Mouse (Mus musculus) spleen, postnatal 4 days (tissue): Measurements from ENCODE around the gene Sspn.

Source experiments
- DNase-seq, 2 experiments: peaks; one replicate each; pipeline ENCODE4 v3.0.0; 2022; ENCODE audit warnings: low spot score in 2 of 2

Gene Sspn

DNA sequence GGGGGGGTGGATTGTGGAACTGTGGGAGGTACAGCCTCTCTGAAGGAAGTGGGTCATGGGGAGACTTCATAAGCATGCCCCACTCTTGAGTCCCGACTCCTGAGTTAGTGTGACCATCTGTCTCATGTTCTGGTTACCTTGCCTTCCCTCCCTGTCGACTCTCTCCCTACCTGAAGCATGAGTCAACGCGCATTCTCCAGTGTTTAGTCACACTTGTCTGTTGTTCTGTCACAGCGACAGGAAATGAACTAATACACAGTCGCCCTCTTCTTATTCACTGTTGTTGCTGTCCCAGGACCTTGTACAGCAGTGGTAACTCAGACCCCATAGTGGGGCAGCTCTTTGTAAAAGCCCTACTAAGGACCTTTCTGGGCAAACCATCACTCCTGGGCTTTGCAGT, 41.4 kb downstream of the Sspn start:
- no peak for DNase-seq

DNA sequence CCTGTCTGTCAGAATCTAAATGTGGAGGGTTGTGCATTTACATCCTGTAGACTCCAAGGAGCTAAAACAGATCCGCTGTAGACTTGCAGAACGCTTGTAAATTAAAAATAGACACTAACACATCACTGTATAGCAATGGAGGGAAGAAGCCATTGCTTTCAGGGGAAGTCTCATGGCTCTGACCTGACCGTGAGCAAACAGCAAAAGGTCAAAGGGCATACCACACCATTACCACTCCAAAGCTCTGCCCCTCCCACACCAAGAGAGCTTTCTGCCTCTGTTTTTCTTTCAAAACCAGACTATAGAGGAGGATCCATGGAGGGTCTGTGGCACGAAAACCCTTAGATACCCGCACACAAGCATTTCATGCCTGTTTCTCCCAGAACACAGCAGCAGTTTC, 41.9 kb downstream of the Sspn start:
- DNase-seq = no peak

DNA sequence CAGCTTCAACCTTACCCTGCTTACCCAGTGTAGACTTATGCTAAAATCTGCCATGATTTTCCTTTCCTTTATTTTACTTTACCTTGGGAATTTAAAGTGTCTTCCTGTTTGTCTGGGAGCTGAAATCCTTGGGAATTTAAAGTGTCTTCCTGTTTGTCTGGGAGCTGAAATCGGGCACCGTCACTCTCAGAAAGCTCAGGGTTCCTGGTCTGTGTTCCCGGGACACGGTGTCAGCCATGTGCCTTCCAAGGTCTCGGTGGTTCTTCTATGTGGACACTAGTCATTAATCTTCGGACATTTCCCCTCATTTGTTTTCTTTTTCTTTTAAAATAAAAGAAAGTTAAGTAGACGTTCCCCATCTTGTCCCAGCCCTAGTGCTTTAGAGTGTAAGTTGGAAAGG, 43.3 kb downstream of the Sspn start:
- no peak for DNase-seq

DNA sequence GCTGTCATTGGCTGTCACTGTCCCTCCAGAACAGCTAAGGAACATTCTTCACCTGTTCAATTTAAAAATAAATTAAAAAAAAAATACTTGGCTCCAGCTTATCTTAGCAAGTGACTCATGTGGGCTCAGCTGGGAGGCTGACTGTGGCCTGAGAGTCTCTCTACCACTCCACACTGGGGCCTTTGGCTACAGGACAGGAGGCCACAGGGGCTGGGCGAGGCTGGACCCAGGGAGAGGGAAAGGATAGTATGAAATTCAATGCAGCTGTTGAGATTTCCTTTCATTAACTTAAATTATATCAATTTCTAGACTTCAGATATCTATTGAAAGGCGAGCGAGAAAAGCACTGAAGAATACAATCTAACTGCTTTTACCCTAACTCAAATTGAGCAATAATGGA, 45.9 kb downstream of the Sspn start:
- no peak for DNase-seq

DNA sequence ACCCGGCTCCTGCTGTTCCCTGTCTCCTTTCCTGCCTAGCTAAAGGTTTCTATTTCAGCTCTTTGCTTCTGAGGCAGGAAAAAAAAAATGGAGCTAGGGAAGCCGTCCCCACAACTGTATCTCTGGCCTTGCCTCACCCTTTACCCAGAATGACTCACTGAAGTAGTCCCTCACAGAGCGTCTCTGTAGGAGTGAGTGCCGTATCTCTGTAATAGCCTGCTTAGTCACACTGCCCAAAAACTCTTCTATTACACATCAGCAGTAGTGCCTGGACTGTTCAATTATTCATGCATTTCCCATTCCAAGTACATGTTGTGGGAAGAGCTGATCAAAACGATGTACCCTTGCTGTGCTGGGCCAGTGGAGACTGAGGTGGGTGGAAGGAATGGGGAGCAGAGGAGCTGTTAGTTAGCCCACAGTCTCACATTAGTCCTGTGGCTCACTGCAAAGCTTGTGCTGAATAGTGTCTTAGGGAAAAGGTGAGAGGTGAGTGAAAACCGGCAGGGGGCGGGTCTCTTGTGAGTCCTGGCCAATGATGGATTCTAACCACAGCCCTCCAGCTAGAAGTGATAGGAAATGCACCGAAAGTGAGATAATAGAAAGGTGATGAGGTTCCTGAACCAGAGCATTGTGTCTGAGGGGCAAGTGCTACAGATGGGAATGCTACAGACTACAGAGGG, 46.5 kb downstream of the Sspn start:
- DNase-seq = no peak

DNA sequence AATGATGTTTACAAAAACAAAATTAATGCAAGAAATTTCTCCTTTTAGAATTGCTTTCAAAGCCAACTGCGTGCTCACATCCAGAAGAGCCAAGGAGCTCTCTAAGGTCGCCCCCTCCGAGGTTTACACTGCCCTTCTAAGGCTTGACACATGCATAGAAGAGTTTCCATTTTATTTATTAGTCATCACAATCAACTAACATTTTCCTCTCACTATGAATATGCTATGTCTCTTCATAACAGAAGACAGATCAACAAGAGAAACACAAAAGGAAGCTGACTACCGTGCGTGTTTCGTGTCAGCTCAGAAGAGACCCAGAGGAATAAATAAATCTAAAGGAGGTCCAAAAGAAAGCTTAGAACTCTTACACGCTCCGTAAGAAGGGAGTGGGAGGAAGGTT, 49.6 kb downstream of the Sspn start:
- no peak for DNase-seq

DNA sequence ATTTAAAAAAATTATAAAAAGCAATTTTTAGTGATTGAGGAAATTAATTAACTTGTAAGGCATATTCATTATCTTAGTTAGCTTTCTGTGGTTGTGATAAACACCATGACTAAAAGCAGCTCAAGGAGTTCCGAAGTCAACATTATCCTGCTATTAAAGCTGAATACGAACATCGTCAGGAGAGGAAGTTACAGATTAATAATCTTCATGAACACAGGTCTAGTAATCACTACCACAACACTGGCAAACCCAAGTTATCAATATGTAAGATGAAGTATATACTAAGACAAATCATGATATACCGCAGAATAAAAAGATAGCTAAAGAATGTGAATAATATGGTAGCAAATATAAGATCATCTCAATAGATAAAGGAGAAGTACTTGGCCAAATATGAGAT, 50.9 kb downstream of the Sspn start:
- DNase-seq = no peak

DNA sequence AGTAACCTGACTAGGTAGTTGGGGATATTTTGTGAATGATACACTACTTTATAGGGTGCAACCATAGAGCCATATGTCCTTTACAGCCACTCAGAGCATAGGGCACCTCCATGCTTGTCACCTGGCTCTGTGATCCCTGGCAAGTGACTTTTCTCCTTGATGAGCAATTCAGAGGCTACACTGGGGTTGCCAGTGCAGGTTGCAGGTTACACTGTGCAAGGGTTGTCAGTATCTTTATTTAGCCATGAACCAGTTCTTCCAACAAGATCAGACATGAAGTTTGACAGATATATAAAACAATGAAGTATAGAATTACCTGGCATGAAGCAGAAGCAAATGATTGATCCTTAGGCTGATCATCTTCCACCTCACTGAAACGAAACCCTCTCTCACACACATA, 59.1 kb downstream of the Sspn start:
- no peak for DNase-seq

DNA sequence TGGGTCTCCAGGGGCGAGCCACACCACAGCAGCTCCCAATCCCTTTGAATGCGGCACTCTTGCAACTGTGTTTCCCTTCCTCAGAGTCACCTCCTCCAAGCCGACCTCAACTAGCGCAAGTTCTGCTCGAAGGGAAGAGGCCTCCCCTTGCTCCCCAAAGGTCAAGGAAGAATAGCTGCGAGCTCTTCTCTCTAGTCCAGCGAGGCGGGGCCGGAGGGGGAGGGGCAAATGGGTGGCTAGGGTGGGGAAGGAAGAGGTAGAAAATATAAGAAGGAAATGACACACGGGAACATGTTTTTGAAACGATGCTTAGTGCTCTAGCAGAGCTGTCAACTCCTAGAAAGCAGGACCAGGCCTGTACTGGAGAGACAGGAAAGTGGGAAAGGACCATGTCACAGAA, 61.1 kb downstream of the Sspn start:
- DNase-seq = no peak

DNA sequence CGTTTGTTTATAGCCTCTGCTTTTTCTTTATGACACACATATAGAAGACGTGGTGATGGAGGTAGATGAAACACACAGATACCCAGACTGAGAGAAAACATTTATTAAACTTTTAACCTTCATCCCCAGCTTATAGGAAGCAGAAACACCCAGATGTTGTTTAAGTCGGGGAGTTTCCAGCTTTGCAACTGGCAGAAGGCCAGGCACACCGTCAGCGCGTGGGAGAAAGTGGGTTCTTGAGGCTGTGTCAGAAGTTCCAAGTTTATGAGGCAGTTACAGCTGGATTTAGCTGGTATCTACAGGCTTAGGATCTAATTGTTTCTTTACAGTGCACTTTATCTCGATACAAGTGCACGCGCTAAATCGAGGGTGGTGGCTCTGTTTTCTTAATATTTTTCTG, 61.5 kb downstream of the Sspn start:
- DNase-seq = no peak

DNA sequence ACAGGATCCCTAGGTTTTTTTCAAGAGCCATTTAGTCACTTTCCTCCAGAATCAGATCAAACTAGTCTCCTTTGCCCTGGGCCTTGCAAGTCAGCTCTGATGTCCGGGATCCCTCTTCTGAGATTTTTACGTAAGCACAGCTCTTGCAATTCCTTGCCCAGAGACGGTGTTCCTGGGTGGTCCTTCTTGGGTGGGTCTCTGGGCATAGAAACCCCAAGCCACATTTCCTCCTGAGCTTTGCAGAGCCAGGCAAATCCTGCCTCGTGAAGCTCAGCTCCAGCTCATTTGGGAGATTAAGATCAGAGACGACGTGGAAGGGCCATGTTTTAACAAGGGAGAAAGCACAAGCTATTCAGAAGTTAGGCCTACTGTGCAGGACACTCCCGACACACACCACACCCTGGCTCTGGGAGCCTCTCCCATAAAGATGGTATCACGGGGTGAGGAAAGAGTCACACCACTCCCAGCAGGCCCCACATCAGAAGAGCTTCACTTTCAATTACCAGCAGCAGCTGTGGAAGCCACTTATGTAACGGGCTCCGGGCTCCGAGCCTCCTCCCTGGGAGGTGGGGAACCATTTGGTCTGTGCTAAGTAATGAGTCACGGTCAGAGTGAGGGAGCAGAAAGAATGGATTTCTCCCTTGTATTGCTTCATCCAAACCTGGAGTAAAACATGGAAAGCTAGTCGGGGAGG, 67.0 kb downstream of the Sspn start:
- DNase-seq = no peak

DNA sequence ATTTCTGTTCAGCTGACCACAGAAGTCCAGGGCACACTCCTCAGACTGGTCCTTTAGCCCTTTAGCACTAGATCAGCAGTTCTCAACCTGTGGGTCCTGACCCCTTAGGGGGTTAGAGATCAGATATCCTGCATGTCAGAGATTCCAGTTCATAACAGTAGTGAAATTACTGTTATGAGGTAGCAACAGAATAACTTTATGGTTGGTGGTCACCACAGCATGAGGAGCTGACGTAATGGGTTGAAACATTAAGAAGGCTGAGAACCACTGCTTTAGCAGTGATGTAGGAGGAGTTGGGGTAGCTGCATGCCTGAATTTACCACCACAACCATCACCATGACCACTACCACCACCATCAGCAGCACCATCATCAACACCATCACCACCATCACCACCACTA, 69.3 kb downstream of the Sspn start:
- DNase-seq = no peak

DNA sequence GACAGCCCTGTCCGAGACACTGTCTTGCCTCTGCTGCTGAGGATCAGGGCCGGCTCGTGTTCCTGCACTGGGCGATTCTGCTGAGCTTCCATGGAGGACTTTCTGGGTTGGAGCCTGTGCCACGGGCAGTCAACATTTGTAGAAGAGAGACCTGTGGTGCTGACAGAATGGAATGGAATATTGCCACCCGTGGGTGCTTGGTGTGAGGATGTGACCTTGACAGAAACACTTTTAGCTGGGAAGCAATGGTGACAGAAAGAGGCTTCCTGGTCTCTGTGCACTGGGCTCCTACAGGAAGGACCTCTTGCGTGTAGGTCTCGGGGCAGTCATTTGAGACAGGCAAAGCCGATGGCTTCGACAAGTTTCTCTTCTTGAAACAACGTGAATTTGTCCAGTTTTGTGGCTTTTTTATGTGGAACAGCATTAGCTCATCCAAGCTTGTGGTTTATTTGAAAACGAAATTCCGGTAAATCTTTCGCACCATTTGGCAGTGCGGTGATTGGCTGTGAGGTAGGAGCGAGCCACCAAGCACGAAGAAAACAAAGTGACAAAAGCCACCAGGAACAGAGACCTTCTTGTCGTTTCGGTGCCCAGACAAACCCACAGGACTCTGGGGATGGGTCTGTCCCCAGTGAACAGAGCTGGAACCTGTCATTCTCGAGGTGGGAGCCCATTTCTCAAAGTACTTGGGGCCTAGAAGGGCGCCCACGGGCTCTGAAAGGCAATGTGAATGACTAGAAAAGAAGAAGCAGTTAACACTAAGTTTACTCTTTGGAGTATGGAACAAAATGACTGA, 70.2 kb downstream of the Sspn start:
- no peak for DNase-seq

DNA sequence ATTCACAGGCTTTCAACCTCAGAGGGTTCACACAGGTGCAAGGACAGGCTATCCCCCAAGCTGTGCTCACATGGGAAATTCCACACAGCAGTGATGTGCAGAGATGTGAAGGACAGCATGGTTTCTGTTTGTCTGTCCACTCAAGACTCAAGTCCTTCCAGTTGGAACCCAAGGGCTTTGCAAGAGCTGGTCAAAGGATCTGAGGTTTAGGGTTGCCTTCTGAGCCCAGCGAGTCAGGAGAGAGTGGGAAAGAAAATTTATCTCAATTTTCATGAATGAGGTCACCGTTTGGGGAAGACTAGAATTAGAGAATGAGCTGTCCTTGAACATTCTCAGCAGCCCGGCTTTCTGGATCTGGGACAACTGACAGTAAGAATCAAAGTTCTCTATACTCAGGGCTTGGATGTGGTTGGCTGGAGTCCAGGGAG, 72.7 kb downstream of the Sspn start:
- DNase-seq = no peak

DNA sequence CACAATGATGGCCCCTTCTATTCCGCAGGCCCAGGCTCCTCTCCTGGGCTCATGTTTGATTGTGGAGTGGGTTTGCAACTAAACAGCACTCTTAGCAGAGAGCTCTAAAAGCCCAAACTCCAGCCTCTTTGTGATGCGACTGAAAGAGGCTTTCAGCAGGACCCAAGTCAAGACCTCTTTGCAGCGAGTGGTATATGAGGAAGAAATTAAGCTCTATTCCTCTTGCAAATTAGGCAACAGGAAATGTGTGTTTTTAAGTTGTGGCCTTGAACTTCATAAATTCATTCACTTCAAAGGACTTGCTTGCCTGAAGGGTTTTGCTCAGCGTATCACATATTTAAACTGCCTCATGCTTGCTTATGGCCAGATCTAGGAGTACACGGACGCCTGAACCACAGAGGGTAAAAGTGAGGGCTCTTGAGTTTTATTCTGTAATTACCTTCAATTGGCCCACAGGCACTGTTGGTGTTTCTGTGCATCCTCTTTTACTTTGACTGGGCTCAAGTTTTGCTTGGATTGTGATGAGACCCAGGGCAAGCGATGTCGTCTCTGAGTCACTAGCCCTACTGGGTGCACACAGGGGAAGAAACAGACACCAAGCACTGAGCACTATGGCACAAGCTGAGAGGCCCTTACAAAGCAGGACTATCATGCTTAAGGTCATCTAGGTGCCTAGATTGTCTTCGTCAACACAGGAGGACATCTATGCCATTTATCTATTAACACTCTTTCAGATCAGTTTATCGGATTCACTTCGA, 73.9 kb downstream of the Sspn start:
- no peak for DNase-seq

DNA sequence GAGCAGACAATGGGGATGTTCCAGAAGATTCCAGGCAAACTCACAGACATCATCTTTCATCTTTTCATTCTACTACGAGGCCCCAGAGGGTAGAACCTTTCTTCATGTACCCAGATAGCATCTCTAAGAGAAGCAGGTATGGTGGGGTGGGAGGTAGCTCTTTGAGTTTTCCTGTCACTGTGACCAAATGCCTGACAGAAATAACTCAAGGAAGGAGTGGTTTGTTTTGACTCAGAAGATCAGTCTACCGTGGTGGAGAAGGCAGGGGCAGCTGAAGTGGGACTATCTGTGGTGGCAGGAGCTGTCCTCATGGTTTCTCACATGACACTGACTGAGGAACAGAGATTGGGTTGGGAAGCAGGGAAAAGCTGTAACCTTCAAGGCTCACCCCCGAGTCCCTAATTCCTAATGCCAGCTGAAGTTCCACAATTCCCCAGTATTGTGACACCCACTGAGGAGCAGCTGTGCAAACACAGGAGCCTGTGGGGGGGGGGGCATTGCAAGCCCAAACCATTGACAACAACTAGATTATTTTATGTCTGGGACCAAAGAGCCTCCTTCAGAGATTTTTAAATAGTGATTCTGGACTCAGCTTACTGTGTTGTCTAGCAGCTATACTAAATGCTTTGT, 74.6 kb downstream of the Sspn start:
- DNase-seq = no peak

DNA sequence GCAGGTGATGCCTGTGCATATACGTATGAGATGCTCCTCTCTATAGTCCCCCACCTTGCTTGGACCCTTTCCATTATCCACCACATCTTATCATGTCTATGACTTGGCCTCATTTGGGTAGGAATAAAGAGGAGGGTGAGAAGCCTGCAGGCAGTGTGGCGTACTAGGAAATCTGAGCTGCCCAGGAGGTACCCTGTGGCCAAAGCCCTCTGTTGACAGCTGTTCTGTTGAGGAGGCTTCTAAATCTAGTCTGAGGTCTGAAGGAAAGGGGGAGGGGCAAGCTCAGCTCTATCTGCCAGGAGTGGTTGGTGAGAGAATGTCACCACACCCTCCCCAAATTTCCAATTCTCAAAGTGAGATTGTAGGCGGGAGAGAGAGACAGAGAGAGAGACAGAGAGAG, 75.3 kb downstream of the Sspn start:
- DNase-seq = no peak

DNA sequence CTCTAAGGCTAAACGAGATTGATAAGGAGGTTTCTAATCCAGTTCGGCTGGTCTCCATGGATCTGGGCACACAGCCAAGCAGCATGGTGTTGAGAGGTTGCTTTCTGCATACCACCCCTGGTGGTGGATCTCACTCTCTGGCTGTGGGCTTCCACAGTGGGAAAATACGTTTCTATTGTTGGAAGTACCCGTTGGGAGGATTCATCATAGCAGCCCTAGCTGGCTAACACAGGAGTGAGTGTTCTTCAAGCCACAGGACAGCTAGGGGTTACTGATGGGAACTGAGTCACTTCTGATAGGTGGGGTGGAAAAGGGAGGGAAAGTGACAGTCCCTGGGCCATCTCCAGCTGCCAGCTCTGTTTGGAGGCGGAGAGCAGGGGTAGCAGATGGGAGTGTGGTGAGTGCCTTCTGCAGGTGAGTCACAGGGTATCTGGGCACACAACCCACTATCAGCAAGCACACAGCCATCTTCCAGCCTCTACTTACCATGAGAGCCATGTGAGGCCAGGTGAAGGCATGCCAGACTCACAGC, 77.1 kb downstream of the Sspn start:
- no peak for DNase-seq

DNA sequence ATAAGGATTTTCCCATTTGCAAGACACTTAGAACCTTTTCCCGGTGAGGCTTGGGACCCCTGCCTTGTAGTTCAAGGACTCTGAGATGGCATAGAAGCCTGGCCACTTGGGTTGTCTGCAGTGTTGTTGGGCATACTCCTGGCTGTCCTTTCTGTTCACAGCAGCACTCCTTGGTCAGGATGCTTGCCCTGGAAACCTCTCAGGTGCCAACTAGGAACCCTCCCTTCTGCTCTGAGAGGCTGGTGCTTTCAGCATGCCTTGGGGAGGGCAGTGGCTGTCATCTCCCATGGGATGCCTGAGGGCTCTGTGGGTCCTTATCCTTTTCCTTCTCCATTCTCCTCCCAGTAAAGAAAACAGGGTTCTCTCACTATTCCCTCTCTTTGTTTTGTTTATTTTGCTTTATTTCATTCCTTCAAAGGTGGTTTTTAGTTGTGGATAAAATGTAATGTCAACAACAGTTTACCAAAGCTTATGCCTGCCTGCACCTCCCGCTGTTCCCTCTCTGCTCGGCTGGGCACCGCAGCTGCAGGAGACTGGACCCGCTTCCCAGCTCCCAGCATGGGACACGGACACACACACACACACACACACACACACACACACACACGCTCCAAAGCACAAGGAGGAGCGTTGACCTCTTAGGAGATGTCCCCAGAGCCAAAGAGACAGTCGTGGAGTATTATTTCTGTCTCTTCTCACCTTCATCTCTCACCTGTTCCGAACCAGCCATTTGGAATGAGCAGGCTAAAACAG, 77.9 kb downstream of the Sspn start:
- DNase-seq = no peak

DNA sequence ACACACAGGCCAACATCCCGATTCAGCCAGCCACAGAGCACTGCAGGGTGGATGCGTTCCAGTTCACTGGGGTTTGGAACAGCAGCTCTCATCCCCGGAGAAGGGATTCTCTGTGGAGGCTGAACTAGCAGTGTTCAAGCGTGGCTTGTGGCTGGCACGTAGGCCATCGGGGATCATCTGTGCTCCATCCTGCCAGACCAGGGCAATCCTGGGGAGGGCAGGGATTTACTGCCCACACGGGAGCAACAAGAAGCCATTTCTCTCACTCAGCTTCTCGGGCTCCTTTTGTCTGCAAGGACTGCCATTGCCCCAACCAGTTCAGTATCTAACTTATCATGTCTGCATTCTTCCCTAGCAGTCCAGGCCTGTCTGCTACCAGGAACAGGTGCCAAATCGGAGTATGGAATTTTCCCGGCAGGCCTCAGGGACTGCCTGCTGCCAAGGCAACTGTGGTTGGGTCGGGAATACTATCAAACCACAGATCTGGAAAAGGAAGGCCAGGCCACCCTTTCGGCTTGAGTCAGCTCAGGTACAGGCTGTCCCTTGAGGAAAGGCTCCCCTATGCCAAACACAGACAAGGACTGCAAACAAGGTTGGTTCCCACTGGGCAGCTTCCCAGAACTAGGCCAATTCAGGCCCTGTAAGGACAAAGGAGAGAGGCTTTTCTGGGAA, 78.8 kb downstream of the Sspn start:
- no peak for DNase-seq
